In genomic region chr13:73603522-73604155, GRCm38 (mm10) we compare ENCODE assay signal across 8 mouse cellular contexts. TPM values are rescaled to one million over a fixed set of nuclear protein-coding genes. Genes with fewer than 3 reads are reported as not detected.
DNase-seq lines count a peak whose midpoint lies in the region; ATAC-seq and TF ChIP-seq lines count a peak whose summit lies in the region.

TSS of gene Clptm1l (plus strand) at chr13:73604006.

- no peak for TF ChIP-seq CTCF in cortical plate, adult 2 months (IDR thresholded peaks at IDR 0.05; ENCODE audit: extremely low read depth, insufficient read depth, low read length)

- peak; percentile 94 for ATAC-seq in activated CD4-positive, CD25-positive, alpha-beta regulatory T cell, adult 4 months

- peak; percentile 80 for TF ChIP-seq POLR2A in cortical plate, adult 2 months (IDR thresholded peaks at IDR 0.05; ENCODE audit: extremely low read depth, insufficient read depth, low read length)

- H3K27ac ChIP-seq in cortical plate, adult 2 months (ENCODE audit: insufficient read depth, low read length): peak within 1 kb of the TSS; percentile 78

- peak within 1 kb of the TSS; percentile 93 for H3K4me3 ChIP-seq in cortical plate, adult 2 months (ENCODE audit: insufficient read depth, low read length)
- peak within 1 kb of the TSS; percentile 99 for H3K4me3 ChIP-seq in megakaryocyte, embryonic 14.5 days (replicated peaks)

- H3K9me3 ChIP-seq in megakaryocyte, embryonic 14.5 days: no peaks in the 10 kb centered on the region

- peak; percentile 90 to 94 for DNase-seq in gastrocnemius, adult 8-10 months (ENCODE audit: low spot score in 2 of 2)
- DNase-seq in hindlimb bud, embryonic 11.5 days (ENCODE audit: extremely low spot score, low read depth, low spot score): peak; percentile 67
- DNase-seq in left cerebral cortex, adult 8-10 months (ENCODE audit: low spot score in 2 of 2): peak; percentile 97 to 98
- peak; percentile 98 to 99 for DNase-seq in right cerebral cortex, postnatal 10 days (ENCODE audit: low spot score in 2 of 2)
- peak; percentile 97 for DNase-seq in urinary bladder, postnatal 25 days (ENCODE audit: low spot score)

- peaks cover 7% of the 10 kb centered on the region for H3K4me1 ChIP-seq in cortical plate, adult 2 months (ENCODE audit: control insufficient read depth, insufficient read depth, low read length)
- peaks cover 67% of the 10 kb centered on the region for H3K4me1 ChIP-seq in megakaryocyte, embryonic 14.5 days

- peaks cover 34% of the 10 kb centered on the region for H3K36me3 ChIP-seq in megakaryocyte, embryonic 14.5 days (replicated peaks; ENCODE audit: low read length)

- no peaks in the 10 kb centered on the region for H3K27me3 ChIP-seq in megakaryocyte, embryonic 14.5 days (replicated peaks)

RNA-seq across cellular contexts. Expression of gene Clptm1l, which starts in this region (rescaled TPM):
- polyA plus RNA-seq in activated CD4-positive, CD25-positive, alpha-beta regulatory T cell, adult 4 months (2017; shearing (Covaris generic)): 10 to 100 TPM; 30.6 to 33.6 TPM
- polyA plus RNA-seq in cortical plate, adult 2 months (2012; rRNA removed): 136 and 147 TPM in 2 replicates
- 10 to 100 TPM; 34.3 to 42.0 (median 37.0) TPM for total RNA-seq in gastrocnemius, adult 8-10 months (2022)
- 100 to 1,000 TPM; 112 to 134 (median 122) TPM for total RNA-seq in left cerebral cortex, adult 8-10 months (2022)
- polyA plus RNA-seq in megakaryocyte, embryonic 14.5 days (2012; ENCODE audit: insufficient read depth, low replicate concordance): 17.7 and 24.9 TPM in 2 replicates

Comparison
In these comparisons a context has a peak if more than half of its experiments do, and no peak if none do; other contexts are left out.
1. Peak in every context shown above with its lines: DNase-seq, ATAC-seq, H3K4me3 ChIP-seq and H3K27ac ChIP-seq.